Mouse (Mus musculus) embryonic facial prominence, embryonic 11.5 days (tissue): ENCODE measurements around the gene Il23a. TPM values are rescaled to one million over a fixed set of nuclear protein-coding genes. Genes with fewer than 3 reads are reported as not detected.

ENCODE experiments used
- ATAC-seq: fragments of 200-750 bp; cut with Nextera tagmentation; replicated peaks from 2 replicates; pipeline ENCODE4 v1.8.0; 2017; ENCODE audit warnings: low read depth; ENCODE audit not compliant: insufficient number of reproducible peaks, low FRiP score, low TSS enrichment
- DNase-seq: peaks from one replicate; pipeline ENCODE4 v3.0.0-alpha.2; 2015; ENCODE audit warnings: low spot score
- H3K27ac ChIP-seq: fragments of 300-500 bp; sonication (generic); replicated peaks from 2 replicates; pipeline ENCODE4 v1.5.1; 2014; ENCODE audit warnings: mild to moderate bottlenecking, low read depth, low read length, control low read depth
- H3K27me3 ChIP-seq: fragments of 300-500 bp; sonication (generic); 2 replicates; pipeline ENCODE4 v1.6.1; 2014; ENCODE audit warnings: mild to moderate bottlenecking, low read length, moderate library complexity, mixed read lengths; ENCODE audit not compliant: control insufficient read depth, insufficient read depth
- H3K36me3 ChIP-seq: fragments of 300-500 bp; sonication (generic); replicated peaks from 2 replicates; pipeline ENCODE4 v1.6.1; 2014; ENCODE audit warnings: low read depth, mild to moderate bottlenecking, low read length, moderate library complexity, mixed read lengths; ENCODE audit not compliant: control insufficient read depth, insufficient read depth
- H3K4me1 ChIP-seq: fragments of 300-500 bp; sonication (generic); 2 replicates; pipeline ENCODE4 v1.6.1; 2014; ENCODE audit warnings: low read length, mixed read lengths; ENCODE audit not compliant: control insufficient read depth, insufficient read depth
- H3K4me2 ChIP-seq: fragments of 300-500 bp; sonication (generic); 2 replicates; pipeline ENCODE4 v1.6.1; 2014; ENCODE audit warnings: low read depth, mild to moderate bottlenecking, control low read depth, low read length, moderate library complexity
- H3K4me3 ChIP-seq: fragments of 300-500 bp; sonication (generic); 2 replicates; pipeline ENCODE4 v1.5.1; 2014; ENCODE audit warnings: low read depth, low read length, control low read depth
- H3K9ac ChIP-seq: fragments of 300-500 bp; sonication (generic); replicated peaks from 2 replicates; pipeline ENCODE4 v1.6.1; 2014; ENCODE audit warnings: mild to moderate bottlenecking, control low read depth, low read length
- H3K9me3 ChIP-seq: fragments of 300-500 bp; sonication (generic); replicated peaks from 2 replicates; pipeline ENCODE4 v1.6.1; 2016; ENCODE audit warnings: mild to moderate bottlenecking, low read length, inconsistent platforms, mixed read lengths; ENCODE audit not compliant: control insufficient read depth
- WGBS: fragments of 180-500 bp; shearing (Covaris S2); extraction: QIAGEN DNeasy Blood & Tissue Kit; methylation state at CpG from one replicate; pipeline ENCODE4 v1.1.7; 2014; 5-methylcytosine and 5-hydroxymethylcytosine counted together
- polyA plus RNA-seq: library from polyadenylated mRNA; unstranded; fragments of >200 nt; fragmentation: Nextera tagmentation; extraction: Ambion mirVana; gene quantifications from 2 replicates; pipeline ENCODE4 v1.2.1, GENCODE M21; 2014

The Il23a gene
- polyA plus RNA-seq, 1 experiment from 2014 or later: not detected

GRCm38 (mm10) chr10:128258953-128259352 lies 39.6 kb downstream of the Il23a start:
- Histone ChIP-seq H3K27me3 (no peaks in the 10 kb centered on the region), H3K4me1 (no peaks in the 10 kb centered on the region), H3K9ac (no peak overlapping the region), H3K4me2 (no peak overlapping the region), H3K36me3 (no peaks in the 10 kb centered on the region), H3K9me3 (no peaks in the 10 kb centered on the region), H3K4me3 (no peak overlapping the region), H3K27ac (no peak overlapping the region)
- ATAC-seq (no peak), DNase-seq (no peak)
- 91% methylated on average over 4 of the region's 4 CpGs for WGBS

- 87% methylated on average over 8 of the region's 8 CpGs for WGBS
- H3K9me3 ChIP-seq: no peaks in the 10 kb centered on the region
- ATAC-seq (no peak), DNase-seq (no peak)
- H3K4me1 ChIP-seq: no peaks in the 10 kb centered on the region
- no peak overlapping the region for H3K4me2 ChIP-seq
- no peak overlapping the region for H3K9ac ChIP-seq
- H3K4me3 ChIP-seq: no peak overlapping the region
- no peaks in the 10 kb centered on the region for H3K27me3 ChIP-seq
- peaks cover 9% of the 10 kb centered on the region for H3K36me3 ChIP-seq
- H3K27ac ChIP-seq: no peak overlapping the region
Observed at GRCm38 (mm10) chr10:128256328-128256727, 42.2 kb downstream of the Il23a start.

GRCm38 (mm10) chr10:128255925-128256324 lies 42.6 kb downstream of the Il23a start:
- H3K27me3 ChIP-seq: no peaks in the 10 kb centered on the region
- peaks cover 11% of the 10 kb centered on the region for H3K36me3 ChIP-seq
- H3K9me3 ChIP-seq: no peaks in the 10 kb centered on the region
- no peak overlapping the region for H3K4me3 ChIP-seq
- WGBS: 89% methylated on average over 8 of the region's 8 CpGs
- no peaks in the 10 kb centered on the region for H3K4me1 ChIP-seq
- ATAC-seq (no peak), DNase-seq (no peak)
- H3K27ac ChIP-seq: no peak overlapping the region
- no peak overlapping the region for H3K4me2 ChIP-seq
- H3K9ac ChIP-seq: no peak overlapping the region

GRCm38 (mm10) chr10:128253677-128254255 lies 44.8 kb downstream of the Il23a start, which contains the start of gene Apon:
TSS of gene Apon (plus strand) at chr10:128254096.
- DNase-seq: no peak
- Histone ChIP-seq H3K9ac (no peak within 1 kb of the TSS), H3K9me3 (no peaks in the 10 kb centered on the region), H3K27ac (no peak within 1 kb of the TSS), H3K4me2 (no peak within 1 kb of the TSS), H3K27me3 (no peaks in the 10 kb centered on the region), H3K36me3 (peaks cover 28% of the 10 kb centered on the region), H3K4me1 (no peaks in the 10 kb centered on the region), H3K4me3 (no peak within 1 kb of the TSS)
- WGBS: 84% methylated on average over 4 of the region's 4 CpGs
- no peak for ATAC-seq

GRCm38 (mm10) chr10:128250565-128250964 lies 48.0 kb downstream of the Il23a start:
- H3K4me3 ChIP-seq: no peak overlapping the region
- H3K4me2 ChIP-seq: no peak overlapping the region
- H3K9ac ChIP-seq: no peak overlapping the region
- DNase-seq: no peak
- WGBS: 96% methylated on average over 13 of the region's 13 CpGs
- H3K36me3 ChIP-seq: peaks cover 40% of the 10 kb centered on the region
- H3K4me1 ChIP-seq: no peaks in the 10 kb centered on the region
- no peaks in the 10 kb centered on the region for H3K27me3 ChIP-seq
- no peak for ATAC-seq
- no peak overlapping the region for H3K27ac ChIP-seq
- H3K9me3 ChIP-seq: no peaks in the 10 kb centered on the region

- Histone ChIP-seq H3K27ac (no peak overlapping the region), H3K36me3 (peaks cover 50% of the 10 kb centered on the region), H3K9ac (no peak overlapping the region), H3K4me1 (no peaks in the 10 kb centered on the region), H3K4me2 (no peak overlapping the region), H3K9me3 (no peaks in the 10 kb centered on the region), H3K27me3 (no peaks in the 10 kb centered on the region), H3K4me3 (no peak overlapping the region)
- DNase-seq: peak; percentile 30
- ATAC-seq: no peak
- 79% methylated on average over 17 of the region's 17 CpGs for WGBS
Observed at GRCm38 (mm10) chr10:128247020-128247732, 51.4 kb downstream of the Il23a start.

Other genes starting within 250 kb of the Il23a start
- gene Ptges3, start 239.8 kb downstream of the Il23a start, polyA plus RNA-seq: 641 and 733 TPM in 2 replicates
- gene Atp5b, start 215.5 kb downstream of the Il23a start, polyA plus RNA-seq: 2,412 and 2,488 TPM in 2 replicates
- 14.0 and 14.2 TPM in 2 replicates for gene Baz2a, start 207.2 kb downstream of the Il23a start, polyA plus RNA-seq
- 24.5 and 24.6 TPM in 2 replicates for gene Rbms2, start 118.5 kb downstream of the Il23a start, polyA plus RNA-seq
- gene Gls2, start 104.3 kb downstream of the Il23a start, polyA plus RNA-seq: 0.76 and 1.2 TPM in 2 replicates
- gene Spryd4, start 86.9 kb downstream of the Il23a start, polyA plus RNA-seq: 30.7 and 33.7 TPM in 2 replicates
- gene Mip, start 72.9 kb downstream of the Il23a start, polyA plus RNA-seq: 0.45 TPM in 1 of 2 replicates, not detected in the other
- gene Timeless, start 66.7 kb downstream of the Il23a start, polyA plus RNA-seq: 64.2 and 66.6 TPM in 2 replicates
- gene Apon, start 44.7 kb downstream of the Il23a start, polyA plus RNA-seq: 0.21 and 0.80 TPM in 2 replicates
- gene Apof, start 30.1 kb downstream of the Il23a start, polyA plus RNA-seq: not detected in 2 replicates
- gene Stat2, start 28.2 kb downstream of the Il23a start, polyA plus RNA-seq: 12.7 and 13.4 TPM in 2 replicates
- 33.6 and 35.2 TPM in 2 replicates for gene Pan2, start 4.6 kb upstream of the Il23a start, polyA plus RNA-seq
- 288 and 305 TPM in 2 replicates for gene Cnpy2, start 23.7 kb upstream of the Il23a start, polyA plus RNA-seq
- gene Cs, start 39.0 kb upstream of the Il23a start, polyA plus RNA-seq: 246 and 258 TPM in 2 replicates
- 13.2 and 13.5 TPM in 2 replicates for gene Coq10a, start 70.2 kb upstream of the Il23a start, polyA plus RNA-seq
- gene Ankrd52, start 78.4 kb upstream of the Il23a start, polyA plus RNA-seq: 9.3 and 10.4 TPM in 2 replicates
- not detected in 2 replicates for gene Slc39a5, start 102.5 kb upstream of the Il23a start, polyA plus RNA-seq
- gene Nabp2, start 112.7 kb upstream of the Il23a start, polyA plus RNA-seq: 92.2 and 99.1 TPM in 2 replicates
- gene Rnf41, start 112.9 kb upstream of the Il23a start, polyA plus RNA-seq: 36.4 and 38.9 TPM in 2 replicates
- 103 and 109 TPM in 2 replicates for gene Smarcc2, start 160.5 kb upstream of the Il23a start, polyA plus RNA-seq
- gene Myl6, start 195.4 kb upstream of the Il23a start, polyA plus RNA-seq: 678 and 740 TPM in 2 replicates
- gene Myl6b, start 199.9 kb upstream of the Il23a start, polyA plus RNA-seq: 2.3 and 2.9 TPM in 2 replicates
- gene Esyt1, start 227.1 kb upstream of the Il23a start, polyA plus RNA-seq: 12.5 and 15.8 TPM in 2 replicates
- 13.6 and 15.0 TPM in 2 replicates for gene Zc3h10, start 249.0 kb upstream of the Il23a start, polyA plus RNA-seq